Mouse (Mus musculus): ENCODE data around the gene Lrrc45.
"Not testable (repeated sequence)": the region's sequence is repeated elsewhere in the genome, so short reads cannot be mapped to it uniquely, and the experiment has no call there.

Gene Lrrc45

DNA sequence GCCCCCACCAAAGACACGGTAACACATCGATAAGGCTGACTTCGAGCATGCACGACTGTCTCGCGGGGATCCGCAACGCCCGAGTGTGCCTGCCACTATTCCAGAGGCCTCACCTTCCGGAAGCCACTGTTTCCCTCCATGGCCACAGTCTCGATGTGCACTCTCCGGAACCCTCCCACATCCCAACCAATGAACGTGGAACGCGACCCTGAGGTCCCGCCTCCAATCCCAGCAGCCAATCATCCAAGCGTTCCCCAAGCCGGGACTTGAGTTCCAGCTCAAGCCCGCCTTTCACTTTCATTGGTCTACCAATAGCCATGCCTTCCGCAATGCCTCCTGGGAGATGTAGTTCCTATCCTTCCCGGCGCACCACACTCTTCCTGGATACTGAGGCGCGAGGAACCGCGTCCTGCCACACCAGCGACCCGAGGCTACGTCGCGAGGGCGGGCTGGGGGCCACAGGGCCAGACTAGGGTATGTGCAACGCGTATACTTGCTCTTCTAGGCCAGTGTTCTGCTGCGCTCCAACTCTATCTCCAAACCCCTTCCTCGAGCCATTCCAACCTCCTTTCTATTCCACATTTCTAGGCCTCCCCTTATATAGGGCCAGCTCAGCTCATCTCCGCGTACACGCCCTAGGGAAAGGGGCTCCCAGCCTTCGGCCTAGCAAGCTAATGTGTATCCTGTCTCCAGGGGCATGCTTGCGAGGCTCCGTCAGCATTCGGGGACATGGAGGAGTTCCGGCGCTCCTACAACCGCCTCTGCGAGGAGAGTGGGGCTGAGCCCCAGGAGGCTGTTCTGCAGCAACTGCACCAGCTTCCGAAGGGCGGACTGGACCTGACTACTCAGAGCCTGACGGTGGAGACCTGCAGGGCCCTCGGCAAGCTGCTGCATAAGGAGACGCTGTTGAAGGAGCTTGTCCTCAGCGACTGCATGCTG lies at the start of gene Lrrc45, which contains the start of gene Cenpx:
Gene Lrrc45 (plus strand): TSS at position 346 of the 939 bp plus-strand sequence.
Gene Cenpx (minus strand): TSS at position 159 of the 939 bp plus-strand sequence.
- DNase-seq (ENCODE audit: low spot score): peak; percentile 100

DNA sequence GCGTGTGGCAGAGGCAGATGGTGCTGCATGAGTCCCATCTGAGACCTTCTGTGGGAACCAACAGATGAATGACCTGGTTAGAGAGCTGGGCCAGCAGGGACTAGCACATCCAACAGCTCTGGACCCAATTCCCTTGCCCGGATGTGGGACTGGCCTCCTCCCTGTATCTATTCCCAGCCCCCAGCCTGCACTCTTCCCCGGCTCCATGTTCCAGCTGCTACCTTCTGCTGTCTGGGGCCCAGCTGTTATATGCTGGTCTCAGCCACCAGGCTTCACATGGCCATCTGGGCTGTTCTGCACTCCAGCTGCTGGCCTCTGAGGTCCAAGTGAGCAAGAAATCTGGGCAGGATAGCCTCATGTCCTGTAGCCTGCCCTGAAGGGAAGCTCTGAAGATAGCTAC lies 48.3 kb upstream of the Lrrc45 start:
- no peak for DNase-seq (ENCODE audit: low spot score)

DNA sequence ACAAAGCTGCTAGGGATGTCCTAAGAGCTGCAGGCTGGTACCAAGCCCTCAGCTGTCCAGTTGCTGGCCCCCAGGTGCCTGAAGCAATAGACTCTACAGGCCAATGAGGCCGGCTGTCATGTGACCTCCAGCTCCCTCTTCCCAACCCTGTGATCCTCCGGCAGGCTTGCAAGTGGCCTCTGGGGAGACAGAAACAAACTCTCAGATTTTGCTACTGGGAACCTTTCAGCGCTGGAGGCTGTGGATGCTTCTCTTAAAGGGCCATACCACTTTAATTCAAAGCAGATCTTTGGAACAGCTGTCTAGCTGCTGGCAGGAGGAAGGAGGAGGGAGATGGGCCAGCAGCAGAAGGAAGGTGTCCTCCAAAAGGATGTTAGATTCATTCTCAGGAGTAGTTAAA lies 47.1 kb upstream of the Lrrc45 start:
- DNase-seq (ENCODE audit: low spot score): peak; percentile 56

GRCm38 (mm10) chr11:120672687-120673593 lies 40.8 kb upstream of the Lrrc45 start, which contains the start of gene Aspscr1:
Aspscr1 (plus strand) TSS chr11:120672973.
- DNase-seq (ENCODE audit: low spot score): peak; percentile 97

GRCm38 (mm10) chr11:120673594-120674122 lies 40.1 kb upstream of the Lrrc45 start:
- DNase-seq (ENCODE audit: low spot score): no peak

DNA sequence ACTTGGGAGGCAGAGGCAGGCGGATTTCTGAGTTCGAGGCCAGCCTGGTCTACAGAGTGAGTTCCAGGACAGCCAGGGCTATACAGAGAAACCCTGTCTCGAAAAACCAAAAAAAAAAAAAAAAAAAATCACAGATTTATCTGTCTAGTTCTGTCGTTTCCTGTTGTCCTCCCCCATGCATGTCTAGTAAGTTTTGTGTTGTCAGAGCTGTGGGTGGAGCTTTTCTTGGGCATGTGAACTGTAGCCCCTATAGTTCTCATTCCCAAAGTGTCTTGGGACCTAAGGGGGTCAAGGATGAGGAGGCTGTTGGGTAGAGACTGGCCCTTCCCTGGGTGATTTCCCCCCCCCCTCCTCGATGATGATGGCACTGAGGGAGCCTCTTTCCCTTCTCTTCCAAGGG lies 37.9 kb upstream of the Lrrc45 start:
- DNase-seq (ENCODE audit: low spot score): not testable (repeated sequence)

DNA sequence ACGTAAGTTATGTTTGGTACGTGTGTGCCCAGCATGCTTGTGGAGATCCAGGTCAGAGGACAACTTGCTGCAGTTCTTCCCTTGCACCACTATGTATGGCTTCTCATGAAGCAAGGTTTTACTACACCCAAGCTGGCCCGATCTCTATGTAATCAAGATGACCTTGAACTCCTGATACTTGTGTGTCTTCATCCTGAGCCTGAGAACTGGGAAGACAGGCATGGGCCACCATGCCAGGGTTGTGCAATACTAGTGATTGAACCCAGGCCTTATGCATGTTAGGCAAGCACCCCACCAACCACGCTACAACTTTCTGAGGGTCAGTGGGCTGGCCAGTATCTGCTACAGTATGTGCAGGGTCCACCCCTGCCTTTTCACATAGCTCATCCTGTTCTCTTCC lies 36.8 kb upstream of the Lrrc45 start:
- no peak for DNase-seq (ENCODE audit: low spot score)

DNA sequence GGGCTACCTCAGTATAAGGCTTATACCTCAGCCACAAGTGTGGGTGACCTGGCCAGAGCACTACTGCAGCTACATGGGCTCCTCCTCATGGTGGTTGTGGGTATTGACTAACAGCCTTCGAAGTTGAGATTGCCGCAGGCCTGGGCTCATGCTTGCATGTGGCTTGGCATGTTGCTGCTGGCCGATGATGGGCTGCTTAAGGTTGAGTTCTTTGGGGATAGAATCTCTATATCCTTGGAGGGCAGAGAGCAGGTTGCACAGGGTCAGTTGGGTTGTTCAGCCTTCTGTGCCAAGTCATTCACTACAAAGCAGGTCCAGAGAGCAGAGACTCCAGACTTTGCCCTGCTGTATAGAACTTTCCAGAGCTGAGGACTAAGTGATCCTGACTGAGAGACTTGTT lies 33.8 kb upstream of the Lrrc45 start:
- DNase-seq (ENCODE audit: low spot score): no peak

DNA sequence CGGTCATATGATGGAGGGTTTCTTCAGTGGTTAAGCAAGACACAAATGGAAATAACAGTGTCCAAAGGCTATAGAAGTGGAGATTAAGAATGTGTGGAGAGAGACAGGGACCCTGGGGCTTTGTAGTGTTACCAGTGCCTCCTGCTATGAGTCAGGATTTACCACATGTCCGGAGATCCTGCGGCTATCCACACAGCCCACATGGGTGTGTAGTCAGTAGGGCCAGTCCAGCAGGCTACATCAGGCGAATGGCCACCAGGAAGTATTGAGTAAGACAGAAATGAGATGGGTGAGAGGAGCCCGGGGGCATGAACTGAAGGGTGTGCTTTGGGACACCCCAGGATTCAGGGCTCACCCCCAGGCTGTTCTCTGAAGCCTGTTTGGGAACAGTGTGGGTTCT lies 31.0 kb upstream of the Lrrc45 start:
- no peak for DNase-seq (ENCODE audit: low spot score)

- no peak for DNase-seq (ENCODE audit: low spot score)
These were observed 30.2 kb upstream of the Lrrc45 start for GRCm38 (mm10) chr11:120683536-120683935.

DNA sequence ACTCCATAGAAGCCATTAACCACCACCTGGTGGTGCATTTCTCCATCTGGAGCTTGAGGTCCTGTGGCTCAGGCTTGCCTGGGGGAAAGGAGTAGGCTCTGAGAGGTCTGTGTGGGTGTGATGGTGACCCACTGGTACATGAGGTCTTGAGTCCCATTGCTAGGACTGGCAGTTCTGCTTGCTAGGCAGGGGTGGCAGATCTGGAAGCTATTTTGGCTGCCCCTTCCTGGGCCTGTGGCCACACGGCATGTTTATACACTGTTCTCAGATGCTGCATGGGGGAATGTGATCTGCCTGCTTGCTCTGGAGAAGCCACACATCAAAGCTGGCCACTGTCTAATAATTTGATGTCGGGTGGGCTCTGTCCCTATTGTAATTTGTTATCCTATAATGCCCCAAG lies 29.6 kb upstream of the Lrrc45 start:
- no peak for DNase-seq (ENCODE audit: low spot score)

- DNase-seq (ENCODE audit: low spot score): no peak
These were observed 29.1 kb upstream of the Lrrc45 start for GRCm38 (mm10) chr11:120684660-120685059.

DNA sequence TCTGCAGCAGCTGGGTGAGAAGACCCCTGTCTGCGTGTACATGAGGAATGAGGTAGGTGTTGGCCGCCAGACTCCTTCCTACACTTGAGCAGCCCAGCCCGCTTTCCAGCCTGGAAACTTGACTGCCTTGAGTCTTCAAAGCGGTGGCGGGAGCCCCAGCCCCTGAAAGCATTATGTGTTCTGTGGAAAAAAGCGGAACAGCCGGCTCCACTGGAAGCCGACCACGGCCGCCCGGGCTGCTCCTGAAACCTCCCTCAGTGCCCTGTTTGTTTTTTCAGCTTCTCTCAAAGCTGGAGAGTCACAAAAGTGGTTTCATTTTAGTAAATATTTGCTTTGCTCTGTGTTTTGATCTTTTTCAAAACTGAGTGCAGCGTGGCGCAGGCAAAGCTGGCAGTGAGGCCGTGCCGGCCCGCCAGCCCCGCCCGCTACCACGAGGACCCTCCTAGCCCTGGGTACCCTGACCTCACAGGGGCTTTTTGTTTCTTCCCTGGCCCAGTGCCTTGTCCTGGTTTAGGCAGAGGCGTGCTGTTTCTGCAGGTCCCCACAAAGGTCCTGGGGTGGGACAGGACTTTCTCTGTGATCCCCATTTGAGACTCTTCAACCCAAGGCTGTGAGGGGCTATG lies 27.0 kb upstream of the Lrrc45 start:
- DNase-seq (ENCODE audit: low spot score): no peak

DNA sequence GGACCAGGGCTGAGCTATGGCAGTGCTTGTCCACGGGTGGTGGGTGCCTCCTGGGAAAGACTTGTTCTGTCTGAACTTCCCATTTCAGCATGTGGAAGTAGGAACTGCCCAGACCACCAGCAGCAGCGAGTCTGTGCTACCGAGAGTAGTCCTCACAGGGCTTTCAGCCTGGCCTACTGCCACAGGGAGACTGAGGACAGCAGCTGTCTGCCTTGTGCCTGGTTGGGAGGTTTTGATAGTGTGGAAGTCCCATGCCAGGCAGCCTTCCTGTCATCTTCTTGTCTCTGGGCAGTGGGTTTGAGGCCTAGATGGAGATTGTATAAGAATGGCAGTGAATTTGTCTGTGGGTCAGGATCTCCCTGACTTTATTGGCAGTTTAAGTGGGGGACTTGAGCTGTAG lies 24.4 kb upstream of the Lrrc45 start:
- no peak for DNase-seq (ENCODE audit: low spot score)

DNA sequence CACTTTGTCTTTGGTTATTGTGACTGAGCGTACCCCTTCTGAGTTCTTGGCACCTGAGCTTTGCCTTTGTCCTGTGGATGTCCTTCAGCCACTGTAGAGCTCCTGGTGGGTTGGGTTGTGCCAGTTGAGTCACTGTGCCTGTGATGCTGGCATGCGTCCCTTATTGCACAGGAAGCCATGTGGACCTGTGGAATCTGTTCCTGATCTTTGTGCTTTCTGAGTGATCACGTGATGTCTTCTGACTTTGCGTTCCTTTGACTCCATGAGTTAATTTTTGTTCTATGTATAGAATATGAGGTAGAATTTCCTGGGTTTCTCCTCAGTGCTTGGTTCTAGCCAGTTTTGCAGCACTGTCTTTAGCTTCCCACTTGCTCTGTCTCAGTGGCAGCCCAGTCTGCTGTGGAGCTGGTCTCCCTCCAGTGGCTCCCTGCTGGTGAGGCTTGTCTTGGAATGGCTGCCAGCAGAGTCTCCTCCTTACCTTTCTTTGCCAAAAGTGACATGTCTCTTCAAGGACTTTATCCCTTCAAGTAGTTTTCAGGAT lies 21.2 kb upstream of the Lrrc45 start:
- no peak for DNase-seq (ENCODE audit: low spot score)

DNA sequence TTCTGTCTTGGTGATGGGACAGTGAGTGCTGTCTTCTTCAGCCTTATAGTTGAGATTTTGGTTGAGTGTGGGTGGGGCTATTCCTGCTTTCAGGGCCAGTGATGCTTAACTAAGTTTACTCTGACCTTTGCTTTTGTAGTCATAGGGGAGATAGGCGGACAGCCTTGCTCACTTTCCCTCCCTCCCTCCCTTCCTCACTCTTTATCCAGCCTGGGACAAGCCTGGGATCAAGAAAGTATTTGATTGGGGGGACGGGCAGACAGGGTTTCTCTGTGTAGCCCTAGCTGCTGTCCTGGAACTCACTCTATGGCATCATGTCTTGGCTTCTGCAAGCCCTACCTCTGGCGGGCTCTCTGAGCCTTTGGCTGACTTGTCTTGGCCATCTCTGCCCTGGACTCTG lies 20.3 kb upstream of the Lrrc45 start:
- DNase-seq (ENCODE audit: low spot score): no peak

DNA sequence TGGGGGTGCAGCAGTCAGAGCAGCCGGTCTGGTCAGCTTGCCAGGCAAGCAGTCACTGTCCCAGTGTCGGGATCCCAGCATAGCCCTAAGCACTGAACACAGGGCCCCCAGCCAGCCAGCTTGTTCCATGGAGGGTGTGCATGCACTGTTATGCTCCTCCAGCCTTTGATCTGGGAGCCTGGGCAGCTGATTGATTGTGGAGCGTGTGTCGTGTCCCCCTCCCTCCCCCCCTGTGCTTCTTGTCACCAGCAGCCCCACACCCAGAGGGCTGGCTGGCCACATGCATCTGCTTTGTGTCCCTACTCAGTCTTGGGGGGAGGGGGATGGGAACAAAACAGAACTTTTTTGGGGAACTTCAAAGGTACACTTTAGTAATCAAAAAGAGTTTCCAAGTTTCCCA lies 18.5 kb upstream of the Lrrc45 start:
- peak; percentile 79 for DNase-seq (ENCODE audit: low spot score)

DNA sequence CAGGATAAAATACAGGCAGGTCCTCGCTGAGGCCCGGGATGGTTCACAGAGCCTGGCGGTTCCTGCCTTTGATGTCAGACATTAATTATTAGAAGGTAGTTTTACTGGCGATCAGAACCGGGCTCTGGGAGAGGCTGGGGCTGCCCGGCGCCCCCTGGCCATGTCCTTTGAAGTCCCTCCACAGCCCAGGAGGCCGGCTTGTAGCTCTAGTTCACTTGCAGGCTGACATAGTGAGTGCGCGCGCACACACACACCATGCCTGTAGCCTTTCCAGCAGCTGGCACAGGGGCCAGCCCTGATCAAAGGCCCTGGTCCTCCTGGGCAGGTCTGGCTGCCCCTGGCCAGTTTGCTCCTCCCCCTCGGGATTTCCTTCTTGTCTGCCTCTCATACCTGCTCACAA lies 18.1 kb upstream of the Lrrc45 start:
- DNase-seq (ENCODE audit: low spot score): peak; percentile 72

DNA sequence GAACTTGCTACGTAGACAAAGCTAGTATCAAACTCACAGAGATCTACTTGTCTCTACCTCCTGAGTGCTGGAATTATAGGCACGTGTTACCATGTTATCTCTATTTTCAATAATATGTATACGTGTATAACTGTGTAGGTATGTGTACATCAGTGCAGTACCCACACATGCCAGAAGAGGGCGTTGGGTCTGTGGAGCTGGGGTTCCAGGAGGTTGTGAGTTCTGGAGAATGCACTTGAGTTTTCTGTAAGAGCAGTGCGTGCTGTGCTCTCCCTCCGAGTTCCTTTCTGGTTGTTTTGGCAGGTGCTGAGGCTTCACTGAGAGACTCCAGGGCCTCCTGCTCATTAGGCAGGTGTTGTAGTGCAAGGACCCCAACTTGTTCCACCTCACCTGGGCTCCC lies 17.2 kb upstream of the Lrrc45 start:
- DNase-seq (ENCODE audit: low spot score): no peak

- no peak for DNase-seq (ENCODE audit: low spot score)
These were observed 16.0 kb upstream of the Lrrc45 start for GRCm38 (mm10) chr11:120697741-120698140.

DNA sequence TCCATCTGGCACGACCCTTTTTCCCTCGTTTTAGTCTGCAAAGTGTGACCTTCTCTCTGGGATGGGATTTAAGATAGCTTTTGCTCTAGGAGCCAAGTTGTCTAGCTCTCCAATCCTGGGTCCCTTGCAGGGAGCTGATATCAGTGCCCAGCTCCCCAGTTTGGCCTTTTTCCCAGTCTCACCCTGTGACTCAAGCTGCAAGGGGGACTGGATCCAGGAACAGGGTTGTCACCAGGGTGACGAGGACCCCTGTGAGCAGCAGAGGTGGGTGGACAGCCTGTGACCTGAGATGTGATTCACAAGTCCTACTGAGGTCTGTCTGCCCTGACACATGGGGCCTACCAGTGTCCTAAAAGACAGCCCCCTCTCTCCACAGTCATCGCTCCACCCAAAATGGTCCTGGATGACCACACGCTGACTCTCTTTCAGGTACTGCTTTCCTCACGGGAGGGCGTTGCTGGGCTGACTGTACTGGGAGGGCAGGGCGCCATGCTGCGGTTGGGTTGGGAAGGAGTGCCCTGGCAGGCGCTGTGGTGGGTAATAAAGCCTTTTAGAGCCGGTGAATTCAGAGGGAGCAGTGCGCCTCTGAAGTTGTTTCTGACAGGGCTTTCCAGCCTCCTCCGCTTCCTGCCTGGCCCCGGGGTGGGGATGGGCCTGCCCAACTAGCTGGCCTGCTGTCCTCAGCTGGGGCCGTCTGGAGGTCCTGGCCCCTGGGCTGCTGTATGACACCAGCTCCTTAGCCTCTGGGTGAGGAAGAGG lies 9.8 kb upstream of the Lrrc45 start:
- peak; percentile 32 for DNase-seq (ENCODE audit: low spot score)

Data from embryo, embryonic 10.5 days (tissue).